Mouse (Mus musculus): ENCODE measurements around the gene Mybl2.
"Not testable (repeated sequence)": the region's sequence is repeated elsewhere in the genome, so short reads cannot be mapped to it uniquely, and the experiment has no call there.

Mybl2 gene

DNA sequence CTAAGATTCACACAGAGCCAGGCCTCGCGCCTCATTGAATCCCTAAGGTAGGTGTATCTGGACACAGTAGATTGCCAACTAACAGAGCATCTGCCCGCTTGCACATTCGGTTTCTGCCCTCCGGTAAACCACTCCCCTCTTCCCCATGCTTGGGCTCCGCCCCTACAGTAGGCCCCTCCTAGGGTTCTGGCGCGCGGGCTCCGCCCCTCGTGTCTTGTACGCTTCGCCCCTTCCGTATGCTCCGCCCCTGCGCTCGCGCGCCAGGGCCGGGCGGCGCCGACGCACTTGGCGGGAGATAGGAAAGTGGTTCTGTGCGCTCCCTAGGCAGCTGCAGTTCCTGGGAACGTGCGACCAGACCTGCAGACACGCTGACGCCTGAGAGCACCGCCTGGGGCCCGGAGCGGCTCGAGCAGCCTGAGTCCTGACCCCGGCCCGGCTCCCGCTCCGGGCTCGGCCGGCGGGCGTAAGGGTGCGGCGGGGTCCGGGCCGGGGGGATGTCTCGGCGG is at the start of gene Mybl2:
Mybl2 (plus strand) TSS at position 353 of the 506 bp plus-strand sequence.
- DNase-seq (ENCODE audit: low read depth in 1 of 2, low spot score in 2 of 2) = peak; percentile 89 to 91

DNA sequence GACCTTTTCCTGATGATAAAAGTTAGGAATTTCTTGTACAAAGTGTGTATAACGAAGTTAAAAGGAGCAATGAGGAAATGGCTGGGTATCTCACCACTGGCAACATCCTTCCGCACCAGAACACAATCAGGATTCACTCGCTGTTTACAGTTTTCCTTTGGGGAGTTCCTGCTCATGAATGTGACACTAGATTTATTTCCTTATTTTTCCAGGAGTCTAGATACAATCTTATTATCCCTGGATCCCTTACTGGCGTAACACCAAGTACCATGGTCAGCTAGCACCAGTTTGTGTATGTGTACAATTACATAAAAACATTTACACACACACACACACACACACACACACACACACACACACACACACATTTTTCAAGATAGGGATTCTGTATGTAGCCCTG is 47.2 kb upstream of the Mybl2 start:
- no peak for DNase-seq (ENCODE audit: low read depth in 1 of 2, low spot score in 2 of 2)

- peak; percentile 47 to 87 for DNase-seq (ENCODE audit: low read depth in 1 of 2, low spot score in 2 of 2)
Measured at GRCm38 (mm10) chr2:163016916-163017743, 37.4 kb upstream of the Mybl2 start, which contains the start of gene Ift52. Gene Ift52 (plus strand): TSS chr2:163017354.

DNA sequence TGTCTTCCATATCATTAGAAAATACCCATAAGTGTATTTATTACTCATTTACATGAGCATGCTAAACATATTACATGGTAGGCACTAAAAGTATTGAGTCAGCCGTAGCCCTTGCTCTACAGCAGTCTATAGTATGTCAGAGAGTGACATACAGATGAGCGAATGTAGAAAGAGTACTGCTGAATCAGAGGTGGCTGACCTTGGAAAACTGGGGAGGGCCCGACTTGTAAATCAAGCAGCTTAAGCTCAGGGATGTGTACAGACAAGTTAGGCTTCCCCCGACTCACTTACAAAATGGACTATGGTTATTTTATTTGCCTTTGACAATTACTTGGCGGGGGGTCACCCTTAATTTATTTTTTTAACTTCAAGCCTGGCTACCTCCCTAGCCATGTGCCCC is 23.2 kb upstream of the Mybl2 start:
- no peak for DNase-seq (ENCODE audit: low read depth in 1 of 2, low spot score in 2 of 2)

DNA sequence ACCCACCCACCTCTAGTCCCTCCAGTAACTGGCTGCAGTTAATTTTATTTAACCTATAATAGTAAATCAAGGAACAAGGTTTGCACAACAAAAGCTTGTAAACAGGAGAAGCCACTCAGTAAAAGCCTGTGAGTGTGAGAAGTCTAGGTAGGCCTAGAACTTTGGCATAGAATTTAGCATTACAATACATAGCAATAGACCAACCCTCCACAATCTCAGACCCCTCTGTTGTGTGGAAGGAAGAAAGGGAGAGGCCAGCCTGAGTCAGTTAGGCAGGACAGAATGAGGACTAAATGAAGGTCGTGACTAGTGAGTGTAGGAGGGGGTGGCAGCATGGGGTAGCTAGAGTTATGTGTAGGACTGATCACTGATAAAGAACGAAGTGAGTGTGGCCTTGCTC is 22.7 kb upstream of the Mybl2 start:
- no peak for DNase-seq (ENCODE audit: low read depth in 1 of 2, low spot score in 2 of 2)

DNA sequence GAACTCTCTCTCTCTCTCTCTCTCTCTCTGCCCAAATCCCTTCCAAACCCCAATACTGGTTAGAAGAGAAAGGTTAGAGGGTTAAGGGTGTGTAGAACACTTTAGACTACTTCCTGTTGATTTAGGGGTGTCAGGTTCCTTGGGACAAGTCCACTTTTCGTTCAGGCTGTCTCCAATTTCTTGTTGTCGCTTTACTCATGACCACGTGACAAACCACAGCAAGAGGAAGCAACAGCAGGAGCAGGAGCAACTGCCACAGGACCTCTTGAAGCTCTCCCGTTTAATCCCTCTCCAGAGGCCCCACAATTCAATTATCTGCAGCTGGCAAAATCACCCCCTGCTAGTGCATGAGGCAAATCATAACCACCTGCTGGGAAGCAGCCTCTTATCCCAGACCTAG is 21.9 kb upstream of the Mybl2 start:
- DNase-seq (ENCODE audit: low read depth in 1 of 2, low spot score in 2 of 2) = no peak

DNA sequence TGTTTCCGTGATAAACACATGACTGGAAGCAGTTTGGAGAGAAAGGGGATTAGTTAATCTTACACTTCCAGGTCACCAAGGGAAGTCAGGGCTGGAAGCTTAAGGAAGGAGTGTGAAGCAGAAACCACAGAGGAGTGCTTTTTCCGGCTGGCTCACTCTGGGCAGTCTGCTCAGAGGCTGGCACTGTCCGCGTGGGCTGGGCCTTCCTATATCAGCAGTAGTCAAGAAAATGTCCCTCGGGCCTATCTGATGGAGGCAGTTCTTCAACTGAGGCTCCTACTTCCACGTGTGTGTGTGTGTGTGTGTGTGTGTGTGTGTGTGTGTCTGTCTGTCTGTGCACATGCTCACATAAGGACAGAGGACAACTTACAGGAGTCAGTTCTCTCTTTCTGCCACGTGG is 14.5 kb upstream of the Mybl2 start:
- no peak for DNase-seq (ENCODE audit: low read depth in 1 of 2, low spot score in 2 of 2)

DNA sequence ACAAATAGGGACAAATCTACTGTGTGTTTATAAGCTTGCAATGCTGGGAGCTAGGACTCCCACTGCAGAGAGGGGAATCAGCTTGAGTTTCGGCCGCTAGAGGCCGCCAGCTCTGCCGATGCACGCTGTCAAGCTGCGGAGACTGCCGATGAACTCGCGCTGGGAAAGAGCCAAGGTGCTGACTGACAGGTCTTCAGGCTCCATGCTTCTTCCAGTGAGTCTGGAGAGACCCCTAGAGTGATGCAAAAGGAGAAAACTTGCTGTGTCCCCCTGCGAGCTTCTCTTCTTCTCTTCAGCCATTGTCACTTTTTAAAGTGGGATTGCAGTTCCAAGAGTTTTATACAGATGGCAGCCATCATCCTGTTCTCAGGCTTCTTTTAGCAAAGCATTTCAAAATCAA is 6.4 kb upstream of the Mybl2 start:
- peak in 1 of 2 experiments; percentile 7 for DNase-seq (ENCODE audit: low read depth in 1 of 2, low spot score in 2 of 2)

DNA sequence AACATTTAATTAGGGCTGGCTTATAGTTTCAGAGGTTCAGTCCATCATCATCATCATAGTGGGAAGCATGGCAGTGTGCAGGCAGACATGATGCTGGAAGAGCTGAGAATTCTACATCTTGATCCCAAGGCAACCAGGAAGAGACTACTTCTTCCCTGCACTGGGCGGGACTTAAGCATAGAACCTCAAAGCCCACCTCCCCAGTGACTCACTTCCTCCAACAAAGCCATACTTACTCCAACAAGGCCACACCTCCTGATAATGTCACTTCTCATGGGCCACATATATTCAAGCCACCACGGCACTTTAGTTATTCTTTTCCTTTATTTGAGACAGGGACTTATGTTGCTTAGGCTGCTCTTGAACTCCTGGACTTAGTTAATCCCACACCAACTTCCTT is 5.4 kb upstream of the Mybl2 start:
- no peak for DNase-seq (ENCODE audit: low read depth in 1 of 2, low spot score in 2 of 2)

DNA sequence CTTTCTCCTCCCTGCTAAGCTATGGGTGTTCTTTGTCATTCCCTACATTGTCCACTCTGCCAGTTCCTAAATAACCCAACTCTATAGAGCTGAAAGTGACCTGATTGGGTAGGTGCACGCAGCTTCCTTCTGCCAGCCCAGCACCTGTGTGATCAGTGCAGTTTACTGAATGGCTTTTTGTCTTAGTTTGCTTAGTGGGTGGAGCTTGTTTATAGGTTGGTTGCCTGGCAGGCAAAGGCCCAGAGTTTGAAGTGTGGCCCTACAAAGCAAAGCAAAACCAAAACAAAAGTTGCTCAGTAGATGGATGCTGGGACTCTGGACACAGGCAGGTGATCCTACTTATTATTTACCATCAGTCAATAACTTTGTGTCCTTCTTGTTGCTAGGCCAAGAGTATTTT is 2.8 kb upstream of the Mybl2 start:
- no peak for DNase-seq (ENCODE audit: low read depth in 1 of 2, low spot score in 2 of 2)

DNA sequence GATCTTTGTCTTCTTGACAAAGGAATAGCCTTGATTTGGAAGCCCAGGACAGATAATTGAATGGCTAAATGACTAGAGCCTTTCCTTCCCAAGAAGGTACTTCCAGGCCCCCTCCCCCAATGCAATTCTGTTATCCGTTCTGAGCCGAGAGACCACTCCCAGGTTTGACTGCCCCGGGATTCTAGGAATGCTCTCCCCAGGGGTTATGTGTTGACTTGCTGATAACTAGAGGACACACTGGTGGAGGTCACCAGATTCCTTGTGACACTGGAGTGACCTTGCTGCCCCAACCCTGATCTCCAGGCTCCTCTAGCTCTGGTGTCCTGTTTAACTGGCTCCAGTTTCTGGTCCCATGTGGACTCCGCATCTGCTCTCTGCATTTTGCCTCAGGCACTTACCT is 2.4 kb upstream of the Mybl2 start:
- no peak for DNase-seq (ENCODE audit: low read depth in 1 of 2, low spot score in 2 of 2)

DNA sequence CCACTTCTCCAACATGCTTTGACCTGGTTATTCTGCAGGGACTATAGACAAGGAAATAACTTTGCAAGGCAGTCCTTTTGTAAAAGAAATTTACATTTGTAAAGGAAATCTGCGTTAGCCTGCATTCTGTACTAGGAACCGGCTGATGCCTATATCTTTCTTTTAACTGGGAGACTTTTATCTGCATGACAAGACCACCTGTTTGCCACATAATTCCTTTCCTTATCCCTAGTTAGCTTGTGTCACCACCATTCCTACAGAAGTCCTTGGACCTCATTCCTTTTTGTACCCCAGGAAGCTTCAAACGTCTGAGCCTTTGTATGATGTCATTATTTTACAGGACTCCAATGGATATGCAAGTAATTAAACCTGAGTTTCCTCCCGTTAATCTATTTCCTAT is 1.7 kb upstream of the Mybl2 start:
- no peak for DNase-seq (ENCODE audit: low read depth in 1 of 2, low spot score in 2 of 2)

DNA sequence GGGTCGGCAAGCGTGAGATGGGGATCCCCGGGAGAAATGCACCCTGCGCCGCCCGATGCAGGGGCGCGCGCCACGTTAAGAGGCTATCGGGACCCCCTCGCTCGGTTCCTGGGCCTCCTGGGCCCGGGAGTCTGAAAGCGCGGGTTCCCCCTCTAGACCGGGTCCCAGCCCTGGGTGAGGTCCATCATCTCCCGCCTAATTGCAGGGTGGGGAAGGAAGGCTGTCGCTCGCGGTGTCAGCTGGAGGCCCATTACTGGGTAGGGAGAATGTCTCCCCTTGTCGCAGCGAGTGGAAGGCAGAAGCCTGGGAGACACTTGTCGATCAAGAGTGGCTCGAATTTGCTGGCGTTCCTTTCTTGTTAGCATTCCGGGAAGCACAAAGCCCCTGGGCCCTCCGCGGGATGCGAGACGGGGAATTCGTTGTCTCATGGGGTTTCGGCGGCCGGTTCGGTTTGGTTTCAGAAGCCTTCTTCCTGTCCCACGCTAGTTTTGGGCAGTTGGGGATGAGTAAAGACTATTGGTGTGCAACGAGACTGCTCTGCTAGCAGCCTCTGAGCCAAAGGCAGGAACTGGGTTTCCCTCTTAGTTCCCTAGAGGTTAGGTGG is 506 bp downstream of the Mybl2 start:
- DNase-seq (ENCODE audit: low read depth in 1 of 2, low spot score in 2 of 2) = no peak

GRCm38 (mm10) chr2:163055715-163056114 is 1.2 kb downstream of the Mybl2 start:
- no peak for DNase-seq (ENCODE audit: low read depth in 1 of 2, low spot score in 2 of 2)

DNA sequence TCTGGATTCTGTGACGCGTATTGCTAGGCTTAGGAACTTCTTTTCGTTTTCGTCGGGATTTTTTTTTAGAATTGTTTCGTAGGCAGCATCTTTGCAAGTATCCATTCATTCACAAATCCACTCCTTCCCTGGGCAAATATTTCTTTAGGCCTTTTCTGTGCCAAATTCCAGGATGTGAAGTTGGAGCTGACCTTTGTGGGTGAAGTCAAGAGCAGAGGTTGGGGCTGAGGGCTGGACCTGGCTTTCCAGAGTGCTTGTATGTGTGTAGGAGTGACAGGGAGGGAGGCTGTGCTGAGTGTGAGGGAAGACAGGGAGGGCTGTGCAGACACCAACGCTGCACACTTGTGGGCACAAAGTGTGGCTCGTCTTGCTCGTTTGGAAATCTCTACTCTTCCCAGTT is 2.1 kb downstream of the Mybl2 start:
- DNase-seq (ENCODE audit: low read depth in 1 of 2, low spot score in 2 of 2) = no peak

- DNase-seq (ENCODE audit: low read depth in 1 of 2, low spot score in 2 of 2) = not testable (repeated sequence)
Measured at GRCm38 (mm10) chr2:163058981-163059380, 4.5 kb downstream of the Mybl2 start.

- no peak for DNase-seq (ENCODE audit: low read depth in 1 of 2, low spot score in 2 of 2)
Measured at GRCm38 (mm10) chr2:163060630-163061029, 6.1 kb downstream of the Mybl2 start.

GRCm38 (mm10) chr2:163061203-163062118 is 7.0 kb downstream of the Mybl2 start:
- DNase-seq (ENCODE audit: low read depth in 1 of 2, low spot score in 2 of 2) = no peak

- DNase-seq (ENCODE audit: low read depth in 1 of 2, low spot score in 2 of 2) = no peak
Measured at GRCm38 (mm10) chr2:163062119-163062508, 7.6 kb downstream of the Mybl2 start.

- DNase-seq (ENCODE audit: low read depth in 1 of 2, low spot score in 2 of 2) = no peak
Measured at GRCm38 (mm10) chr2:163066326-163066725, 11.8 kb downstream of the Mybl2 start.

GRCm38 (mm10) chr2:163067233-163067632 is 12.7 kb downstream of the Mybl2 start:
- DNase-seq (ENCODE audit: low read depth in 1 of 2, low spot score in 2 of 2) = no peak

Data from monocyte, adult 2 months (primary cell).